Comparison of ENCODE assay signal across 28 mouse cellular contexts in genomic region chr12:72240506-72240905, GRCm38 (mm10). TPM values are rescaled to one million over a fixed set of nuclear protein-coding genes. Genes with fewer than 3 reads are reported as not detected.
DNase-seq lines count a peak whose midpoint lies in the region; ATAC-seq and TF ChIP-seq lines count a peak whose summit lies in the region.
"Had no signal": no experiment of that assay in that cellular context is flagged by ENCODE, and none has a peak within 500 bp of the region (broad histone marks: within the 10 kb centered on the region; RNA-seq: fewer than 3 reads in every experiment).

No protein-coding gene starts in this region.

- H3K4me2 ChIP-seq in hindbrain, embryonic 14.5 days (replicated peaks): no peak overlapping the region
- H3K4me2 ChIP-seq in hindbrain, embryonic 16.5 days (ENCODE audit: low read length): no peak overlapping the region
- no peak overlapping the region for H3K4me2 ChIP-seq in midbrain, embryonic 11.5 days
- no peak overlapping the region for H3K4me2 ChIP-seq in midbrain, postnatal 0 days (ENCODE audit: low read depth, low read length, poor library complexity, severe bottlenecking)
- H3K4me2 ChIP-seq: embryonic facial prominence, embryonic 12.5 days; forebrain, embryonic 13.5 days had no signal

- no peak overlapping the region for H3K9ac ChIP-seq in heart, adult 2 months (ENCODE audit: low read depth, low read length)
- no peak overlapping the region for H3K9ac ChIP-seq in hindbrain, embryonic 14.5 days
- no peak overlapping the region for H3K9ac ChIP-seq in hindbrain, embryonic 16.5 days (ENCODE audit: low read depth, low read length)
- no peak overlapping the region for H3K9ac ChIP-seq in midbrain, embryonic 11.5 days (ENCODE audit: low read length)
- H3K9ac ChIP-seq in midbrain, postnatal 0 days (replicated peaks; ENCODE audit: low read length, poor library complexity, severe bottlenecking): no peak overlapping the region
- H3K9ac ChIP-seq: embryonic facial prominence, embryonic 12.5 days; forebrain, embryonic 13.5 days had no signal

- H3K27me3 ChIP-seq in heart, adult 2 months (ENCODE audit: control insufficient read depth, insufficient read depth, low read length): no peaks in the 10 kb centered on the region
- no peaks in the 10 kb centered on the region for H3K27me3 ChIP-seq in hindbrain, embryonic 14.5 days (ENCODE audit: control insufficient read depth, insufficient read depth, low read length)
- H3K27me3 ChIP-seq in hindbrain, embryonic 16.5 days (replicated peaks; ENCODE audit: control insufficient read depth, insufficient read depth, low read length): no peaks in the 10 kb centered on the region
- no peaks in the 10 kb centered on the region; the same call in 1 of the 2 replicates for H3K27me3 ChIP-seq in midbrain, embryonic 11.5 days (ENCODE audit: control insufficient read depth, insufficient read depth, low read length)
- no peaks in the 10 kb centered on the region for H3K27me3 ChIP-seq in midbrain, postnatal 0 days (ENCODE audit: insufficient read depth, low read length)
- H3K27me3 ChIP-seq: CH12.LX had no signal

- DNase-seq in heart, adult 11 months: peak; percentile 46
- DNase-seq in heart, adult 2 months: no peak
- no peak for DNase-seq in hindbrain, embryonic 14.5 days (ENCODE audit: low spot score)
- no peak for DNase-seq in layer of hippocampus, adult 2 months (ENCODE audit: low spot score in 2 of 2)
- DNase-seq in layer of hippocampus, postnatal 25 days (ENCODE audit: extremely low spot score in 1 of 2, low spot score in 1 of 2): no peak
- peak; percentile 54 for DNase-seq in midbrain, embryonic 11.5 days (ENCODE audit: low spot score, missing footprints)
- DNase-seq in midbrain, postnatal 0 days (ENCODE audit: low spot score): no peak
- DNase-seq: adrenal gland, adult 8-10 months; adrenal gland, postnatal 14 days; adrenal gland, postnatal 36 days; B cell, adult 2 months; cerebellum, adult 11-12 months; cerebellum, adult 2 months; cerebellum, adult 9-10 months; cerebellum, postnatal 10 days; cerebellum, postnatal 25 days had no signal

- TF ChIP-seq POLR2A in heart, adult 2 months (IDR thresholded peaks at IDR 0.05; ENCODE audit: insufficient read depth, low read depth, low read length): no peak

- ATAC-seq in hindbrain, embryonic 14.5 days (ENCODE audit: low FRiP score): no peak
- no peak for ATAC-seq in hindbrain, embryonic 16.5 days
- no peak for ATAC-seq in midbrain, embryonic 11.5 days (ENCODE audit: low FRiP score)
- ATAC-seq in midbrain, postnatal 0 days (ENCODE audit: low FRiP score): no peak
- ATAC-seq: activated CD4-positive, CD25-positive, alpha-beta regulatory T cell, adult 4 months; CD4-positive, CD25-positive, alpha-beta regulatory T cell, adult 4 months; forebrain, embryonic 13.5 days; Patski had no signal

- no peaks in the 10 kb centered on the region for H3K79me2 ChIP-seq in heart, adult 2 months (replicated peaks; ENCODE audit: control insufficient read depth, insufficient read depth, low read length)

- no peak for TF ChIP-seq EP300 in heart, adult 2 months (IDR thresholded peaks at IDR 0.05; ENCODE audit: insufficient read depth, low read depth, low read length)

- intact Hi-C loops in heart, adult 2 months (cut with DNase I): no loop called here

- TF ChIP-seq CTCF in heart, adult 2 months (IDR thresholded peaks at IDR 0.05): no peak
- no peak for TF ChIP-seq CTCF in layer of hippocampus, adult 2 months (conservative IDR thresholded peaks at IDR 0.05)
- no peak for TF ChIP-seq CTCF in midbrain, postnatal 0 days (IDR thresholded peaks at IDR 0.05)

- no peak overlapping the region for H3K4me3 ChIP-seq in heart, adult 2 months
- H3K4me3 ChIP-seq in hindbrain, embryonic 14.5 days (replicated peaks; ENCODE audit: low read length): no peak overlapping the region
- H3K4me3 ChIP-seq in hindbrain, embryonic 16.5 days (ENCODE audit: low read length): no peak overlapping the region
- H3K4me3 ChIP-seq in layer of hippocampus, adult 2 months: no peak overlapping the region
- H3K4me3 ChIP-seq in midbrain, embryonic 11.5 days (ENCODE audit: low read depth, low read length): no peak overlapping the region
- H3K4me3 ChIP-seq in midbrain, postnatal 0 days (ENCODE audit: low read depth, low read length): no peak overlapping the region
- H3K4me3 ChIP-seq: embryonic facial prominence, embryonic 10.5 days; embryonic facial prominence, embryonic 12.5 days; forebrain, embryonic 13.5 days had no signal

- no peaks in the 10 kb centered on the region for H3K9me3 ChIP-seq in hindbrain, embryonic 14.5 days (ENCODE audit: control insufficient read depth, low read length)
- H3K9me3 ChIP-seq in hindbrain, embryonic 16.5 days (ENCODE audit: control insufficient read depth, low read length): no peaks in the 10 kb centered on the region
- H3K9me3 ChIP-seq in midbrain, embryonic 11.5 days (ENCODE audit: control insufficient read depth, low read length): no peaks in the 10 kb centered on the region
- no peaks in the 10 kb centered on the region for H3K9me3 ChIP-seq in midbrain, postnatal 0 days (ENCODE audit: low read length)
- H3K9me3 ChIP-seq: embryonic facial prominence, embryonic 10.5 days; embryonic facial prominence, embryonic 12.5 days; forebrain, embryonic 13.5 days; G1E had no signal

- H3K27ac ChIP-seq in heart, adult 2 months: no peak overlapping the region
- H3K27ac ChIP-seq in hindbrain, embryonic 14.5 days: 0 out of 2 replicates have a peak overlapping the region, but pooled peaks have one; percentile 72
- H3K27ac ChIP-seq in hindbrain, embryonic 16.5 days (ENCODE audit: low read depth, low read length): no peak overlapping the region
- H3K27ac ChIP-seq in layer of hippocampus, adult 2 months: peak overlapping the region; percentile 86
- no peak overlapping the region for H3K27ac ChIP-seq in midbrain, embryonic 11.5 days (ENCODE audit: low read depth, low read length)
- H3K27ac ChIP-seq in midbrain, postnatal 0 days (ENCODE audit: low read depth, low read length): no peak overlapping the region
- H3K27ac ChIP-seq: embryonic facial prominence, embryonic 10.5 days; embryonic facial prominence, embryonic 12.5 days had no signal

- H3K36me3 ChIP-seq in heart, adult 2 months (ENCODE audit: control insufficient read depth, insufficient read depth, low read length): no peaks in the 10 kb centered on the region
- H3K36me3 ChIP-seq in hindbrain, embryonic 14.5 days (replicated peaks; ENCODE audit: control insufficient read depth, insufficient read depth): no peaks in the 10 kb centered on the region
- no peaks in the 10 kb centered on the region for H3K36me3 ChIP-seq in hindbrain, embryonic 16.5 days (ENCODE audit: control insufficient read depth, insufficient read depth, low read length)
- H3K36me3 ChIP-seq in midbrain, embryonic 11.5 days (ENCODE audit: control insufficient read depth, insufficient read depth, low read length): no peaks in the 10 kb centered on the region
- H3K36me3 ChIP-seq in midbrain, postnatal 0 days (ENCODE audit: insufficient read depth, low read length): no peaks in the 10 kb centered on the region
- H3K36me3 ChIP-seq: embryonic facial prominence, embryonic 10.5 days; embryonic facial prominence, embryonic 12.5 days; G1E had no signal

- no peaks in the 10 kb centered on the region; the same call in 1 of the 2 replicates for H3K4me1 ChIP-seq in heart, adult 2 months (ENCODE audit: control insufficient read depth, insufficient read depth, low read length)
- 0 out of 2 replicates have a peak, but pooled peaks cover 13% of the 10 kb centered on the region for H3K4me1 ChIP-seq in hindbrain, embryonic 14.5 days (replicated peaks; ENCODE audit: control insufficient read depth, insufficient read depth, low read length)
- H3K4me1 ChIP-seq in hindbrain, embryonic 16.5 days (ENCODE audit: control insufficient read depth, insufficient read depth, low read depth, low read length): peaks cover 10% of the 10 kb centered on the region
- H3K4me1 ChIP-seq in midbrain, embryonic 11.5 days (ENCODE audit: control insufficient read depth, insufficient read depth, low read length): peaks cover 2% of the 10 kb centered on the region; the same call in 1 of the 2 replicates
- no peaks in the 10 kb centered on the region for H3K4me1 ChIP-seq in midbrain, postnatal 0 days (ENCODE audit: insufficient read depth, low read length)

RNA-seq across cellular contexts. Expression of gene Ccdc175, which starts 55.7 kb away (rescaled TPM):
- total RNA-seq in heart, adult 2 months (2021): not detected
- polyA plus RNA-seq in heart, adult 2 months (2012; rRNA removed): not detected in 2 replicates
- polyA plus RNA-seq in hindbrain, embryonic 14.5 days (2014; fragmentation: Nextera tagmentation; extraction: Ambion mirVana): 0.08 TPM in 1 of 2 replicates, not detected in the other
- not detected in 2 replicates for polyA plus RNA-seq in hindbrain, embryonic 16.5 days (2015; fragmentation: Nextera tagmentation; extraction: Ambion mirVana)
- not detected for total RNA-seq in layer of hippocampus, adult 2 months (2021)
- total RNA-seq in layer of hippocampus, postnatal 25 days (2021): not detected
- polyA plus RNA-seq in midbrain, embryonic 11.5 days (2014; fragmentation: Nextera tagmentation; extraction: Ambion mirVana): not detected in 2 replicates
- not detected in 2 replicates for total RNA-seq in midbrain, postnatal 0 days (2014; rRNA removed)
- 0.06 and 0.07 TPM in 2 replicates for polyA plus RNA-seq in midbrain, postnatal 0 days (2015; fragmentation: Nextera tagmentation; extraction: Ambion mirVana)
- total RNA-seq: adrenal gland, adult 18-20 months; adrenal gland, adult 8-10 months; adrenal gland, postnatal 14 days; adrenal gland, postnatal 36 days; CH12.LX; G1E had no signal
- polyA plus RNA-seq: activated CD4-positive, CD25-positive, alpha-beta regulatory T cell, adult 4 months; cerebellum, adult 2 months; cortical plate, adult 2 months; embryonic facial prominence, embryonic 10.5 days; embryonic facial prominence, embryonic 12.5 days; embryonic facial prominence, embryonic 14.5 days; forebrain, embryonic 13.5 days; G1E; Patski had no signal

Comparison
In these comparisons a context has a peak if more than half of its experiments do, and no peak if none do; other contexts are left out.
1. DNase-seq: peak in heart, adult 11 months (single experiment) and midbrain, embryonic 11.5 days (single experiment); none in heart, adult 2 months (0 of 2), hindbrain, embryonic 14.5 days (single experiment), layer of hippocampus, adult 2 months (0 of 2), layer of hippocampus, postnatal 25 days (0 of 2) and midbrain, postnatal 0 days (single experiment).
2. H3K27ac ChIP-seq: peak in hindbrain, embryonic 14.5 days (single experiment) and layer of hippocampus, adult 2 months (single experiment); none in heart, adult 2 months (single experiment), hindbrain, embryonic 16.5 days (single experiment), midbrain, embryonic 11.5 days (single experiment) and midbrain, postnatal 0 days (single experiment).